Mouse (Mus musculus) cerebellum, adult 2 months (tissue): ENCODE measurements around the gene Pcnx3. TPM values are rescaled to one million over a fixed set of nuclear protein-coding genes. Genes with fewer than 3 reads are reported as not detected.
A peak's percentile ranks its signal among the peaks of the same experiment; 100 is the strongest.

Source experiments
- DNase-seq, 2 experiments: peaks; one replicate each; pipeline ENCODE4 v3.0.0; 2021
- H3K27ac ChIP-seq: fragments of 200-500 bp; 2 replicates; pipeline ENCODE4 v1.5.1; 2012; ENCODE audit warnings: low read length, control low read depth, inconsistent platforms; ENCODE audit not compliant: insufficient read depth
- H3K27me3 ChIP-seq: fragments of 200-500 bp; 2 replicates; pipeline ENCODE4 v1.6.1; 2012; ENCODE audit warnings: inconsistent platforms, mild to moderate bottlenecking, low read length, moderate library complexity; ENCODE audit not compliant: control insufficient read depth, insufficient read depth
- H3K4me1 ChIP-seq: fragments of 200-500 bp; 2 replicates; pipeline ENCODE4 v1.6.1; 2011; ENCODE audit warnings: low read length; ENCODE audit not compliant: control insufficient read depth, insufficient read depth
- H3K4me3 ChIP-seq: fragments of 200-500 bp; replicated peaks from 2 replicates; pipeline ENCODE3; 2011; ENCODE audit warnings: mild to moderate bottlenecking, low read depth, low read length, control low read depth; ENCODE audit not compliant: insufficient read depth
- CTCF ChIP-seq: fragments of 200-500 bp; IDR thresholded peaks from 2 replicates; pipeline ENCODE4 v1.5.1; 2011; ENCODE audit warnings: low read depth, mild to moderate bottlenecking, control low read depth, low read length, moderate library complexity, borderline replicate concordance; ENCODE audit not compliant: insufficient read depth
- POLR2A ChIP-seq: fragments of 200-500 bp; IDR thresholded peaks from 2 replicates; pipeline ENCODE4 v1.6.1; 2011; ENCODE audit warnings: low read length, control low read depth, borderline replicate concordance; ENCODE audit not compliant: insufficient read depth
- WGBS: fragments of 180-500 bp; shearing (Covaris S2); methylation state at CpG from one replicate; pipeline ENCODE4 v1.1.7; 2018; 5-methylcytosine and 5-hydroxymethylcytosine counted together
- polyA plus RNA-seq: library from polyadenylated mRNA; depleted of rRNA; stranded (reverse); fragments of >200 nt; gene quantifications from 2 replicates; pipeline ENCODE4 v1.2.3, GENCODE M21; 2012

Pcnx3 gene
- polyA plus RNA-seq, 1 experiment = 65.1 TPM

- TF ChIP-seq POLR2A (no peak), CTCF (no peak)
- no peak overlapping the region for H3K4me3 ChIP-seq
- H3K27ac ChIP-seq = no peak overlapping the region
- no peak for DNase-seq
- peaks cover 7% of the 10 kb centered on the region for H3K4me1 ChIP-seq
- H3K27me3 ChIP-seq = no peaks in the 10 kb centered on the region
- WGBS = 71% methylated on average over 13 of the region's 13 CpGs
These were observed 3.7 kb downstream of the Pcnx3 start for GRCm38 (mm10) chr19:5684985-5685384.

GRCm38 (mm10) chr19:5684236-5684635 lies 4.5 kb downstream of the Pcnx3 start:
- DNase-seq = no peak
- TF ChIP-seq POLR2A = no peak
- 87% methylated on average over 12 of the region's 12 CpGs for WGBS

GRCm38 (mm10) chr19:5680432-5680831 lies 8.3 kb downstream of the Pcnx3 start:
- TF ChIP-seq CTCF = no peak
- TF ChIP-seq POLR2A = no peak
- Histone ChIP-seq H3K4me3 (no peak overlapping the region), H3K4me1 (no peaks in the 10 kb centered on the region), H3K27ac (no peak overlapping the region), H3K27me3 (no peaks in the 10 kb centered on the region)
- no peak for DNase-seq
- WGBS = 93% methylated on average over 4 of the region's 4 CpGs

More at GRCm38 (mm10) chr19:5684236-5684635, 4.5 kb downstream of the Pcnx3 start:
- Histone ChIP-seq H3K27me3 (no peaks in the 10 kb centered on the region), H3K27ac (no peak overlapping the region), H3K4me3 (no peak overlapping the region), H3K4me1 (peaks cover 7% of the 10 kb centered on the region)

GRCm38 (mm10) chr19:5668372-5668771 lies 20.3 kb downstream of the Pcnx3 start:
- Histone ChIP-seq H3K4me3 (no peak overlapping the region), H3K27me3 (no peaks in the 10 kb centered on the region), H3K27ac (no peak overlapping the region), H3K4me1 (peaks cover 4% of the 10 kb centered on the region; the same call in 1 of the 2 replicates)
- 79% methylated on average over 4 of the region's 4 CpGs for WGBS
- no peak for DNase-seq
- TF ChIP-seq CTCF (no peak), POLR2A (no peak)

DNA sequence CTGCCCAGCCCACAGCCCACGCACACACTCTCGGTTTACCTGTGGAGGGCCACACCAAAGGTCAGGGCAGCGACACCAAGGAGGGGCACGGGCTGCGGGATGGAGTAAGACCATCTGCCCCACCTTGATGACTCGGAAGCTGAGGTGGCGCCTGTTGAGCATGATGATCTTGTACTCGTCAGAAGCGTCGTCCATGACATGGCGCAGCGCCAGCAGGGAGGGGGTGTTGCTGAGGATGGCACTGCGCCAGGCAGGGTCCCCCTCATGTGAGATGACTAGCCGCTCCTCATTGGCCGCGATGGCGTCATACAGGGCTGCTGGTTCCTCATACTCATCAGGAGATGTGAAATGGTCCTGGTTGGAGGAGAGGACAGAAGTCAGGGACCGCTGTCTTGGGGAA lies 22.3 kb downstream of the Pcnx3 start:
- Histone ChIP-seq H3K27ac (no peak overlapping the region), H3K4me1 (peaks cover 4% of the 10 kb centered on the region; the same call in 1 of the 2 replicates), H3K27me3 (no peaks in the 10 kb centered on the region), H3K4me3 (no peak overlapping the region)
- WGBS = 76% methylated on average over 18 of the region's 18 CpGs
- DNase-seq = no peak
- TF ChIP-seq CTCF = no peak
- no peak for TF ChIP-seq POLR2A

DNA sequence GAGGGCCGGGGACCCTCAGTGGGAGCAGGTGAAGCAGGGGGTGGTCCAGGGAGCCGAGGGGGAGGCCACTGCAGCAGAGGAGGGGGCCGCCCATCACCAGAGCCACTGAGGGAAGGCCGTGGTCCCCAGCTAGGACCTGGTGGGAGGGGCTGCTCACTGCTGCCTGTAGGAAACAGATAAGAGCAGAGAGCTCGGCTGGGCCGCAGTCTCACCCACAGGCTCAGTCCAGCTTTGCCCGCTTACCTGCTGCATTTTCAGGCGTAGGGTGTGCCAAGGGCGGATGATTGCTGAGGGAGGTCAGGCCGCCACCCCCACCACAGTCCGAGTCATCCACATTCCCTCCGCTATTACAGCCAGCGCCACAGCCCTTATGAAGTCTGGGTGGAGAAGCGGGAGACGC lies 23.2 kb downstream of the Pcnx3 start:
- TF ChIP-seq CTCF (no peak), POLR2A (no peak)
- DNase-seq = no peak
- Histone ChIP-seq H3K27me3 (no peaks in the 10 kb centered on the region), H3K27ac (no peak overlapping the region), H3K4me3 (no peak overlapping the region), H3K4me1 (peaks cover 4% of the 10 kb centered on the region; the same call in 1 of the 2 replicates)
- WGBS = 89% methylated on average over 15 of the region's 15 CpGs

GRCm38 (mm10) chr19:5664669-5665257 lies 23.9 kb downstream of the Pcnx3 start:
- Histone ChIP-seq H3K4me3 (no peak overlapping the region), H3K4me1 (peaks cover 4% of the 10 kb centered on the region; the same call in 1 of the 2 replicates), H3K27ac (no peak overlapping the region), H3K27me3 (no peaks in the 10 kb centered on the region)
- WGBS = 91% methylated on average over 10 of the region's 10 CpGs
- no peak for DNase-seq
- TF ChIP-seq POLR2A (no peak), CTCF (no peak)

GRCm38 (mm10) chr19:5662981-5663913 lies 25.5 kb downstream of the Pcnx3 start, which contains the start of gene Sipa1:
Gene Sipa1 (minus strand): TSS chr19:5663707.
- Histone ChIP-seq H3K4me3 (peak within 1 kb of the TSS; percentile 4), H3K4me1 (peaks cover 4% of the 10 kb centered on the region; the same call in 1 of the 2 replicates), H3K27ac (no peak within 1 kb of the TSS), H3K27me3 (no peaks in the 10 kb centered on the region)
- TF ChIP-seq CTCF (no peak), POLR2A (no peak)
- peak; percentile 66 to 68 for DNase-seq
- 5% methylated on average over 32 of the region's 32 CpGs for WGBS
